Mouse (Mus musculus) CD4-positive, CD25-positive, alpha-beta regulatory T cell (primary cell): ENCODE measurements around the gene Gm3278. TPM values are rescaled to one million over a fixed set of nuclear protein-coding genes. Genes with fewer than 3 reads are reported as not detected.

Experiments used
- polyA plus RNA-seq: library from polyadenylated mRNA; unstranded; fragments of 100-300 nt; shearing (Covaris generic); gene quantifications from one replicate; pipeline ENCODE4 v1.2.1, GENCODE M21; 2017

Gm3278 gene
- polyA plus RNA-seq, result not detected

GRCm38 (mm10) chr14:4892116-4892515 lies at the start of gene Gm3278:
Gene Gm3278 (plus strand): TSS chr14:4892416.

GRCm38 (mm10) chr14:4855299-4855980 lies 36.8 kb upstream of the Gm3278 start, which contains the start of gene Gm3264:
Gene Gm3264 (plus strand): TSS chr14:4855576.

Other genes with a start within 250 kb of the Gm3278 start
- not detected for gene Gm3239, start 228.2 kb upstream of the Gm3278 start, polyA plus RNA-seq
- not detected for gene Gm7876, start 183.2 kb upstream of the Gm3278 start, polyA plus RNA-seq
- 0.96 TPM for gene Gm3252, start 165.6 kb upstream of the Gm3278 start, polyA plus RNA-seq
- gene Gm9602, start 116.1 kb upstream of the Gm3278 start, polyA plus RNA-seq, result not detected
- gene Gm3269, start 54.3 kb upstream of the Gm3278 start, polyA plus RNA-seq, result not detected
- not detected for gene Gm3264, start 36.8 kb upstream of the Gm3278 start, polyA plus RNA-seq
- not detected for gene Gm8297, start 91.5 kb downstream of the Gm3278 start, polyA plus RNA-seq
- gene Gm3298, start 123.5 kb downstream of the Gm3278 start, polyA plus RNA-seq, result not detected
- gene 4930555G01Rik, start 158.2 kb downstream of the Gm3278 start, polyA plus RNA-seq, result 0.16 TPM
- gene Gm8281, start 178.6 kb downstream of the Gm3278 start, polyA plus RNA-seq, result 1.4 TPM
- not detected for gene Gm8279, start 239.1 kb downstream of the Gm3278 start, polyA plus RNA-seq